Mouse (Mus musculus) layer of hippocampus, adult 2 months (tissue): ENCODE results near the gene Ank3. TPM values are rescaled to one million over a fixed set of nuclear protein-coding genes. Genes with fewer than 3 reads are reported as not detected.

Experiments
- DNase-seq, 2 experiments: peaks; one replicate each; pipeline ENCODE4 v3.0.0; 2022; ENCODE audit warnings: low spot score in 2 of 2
- H3K27ac ChIP-seq: fragments of 200-600 bp; 2 replicates; pipeline ENCODE4 v1.8.1; 2022
- H3K4me3 ChIP-seq: fragments of 200-600 bp; 2 replicates; pipeline ENCODE4 v1.8.1; 2022; ENCODE audit warnings: mild to moderate bottlenecking
- CTCF ChIP-seq: fragments of 200-600 bp; conservative IDR thresholded peaks from 2 replicates; pipeline ENCODE4 v1.8.1; 2022; ENCODE audit warnings: antibody characterized with exemption, mild to moderate bottlenecking, moderate library complexity
- total RNA-seq, 2 experiments: library from RNA; stranded (reverse); gene quantifications; 2 replicates each; pipeline ENCODE4 v1.2.3; 2021

The Ank3 gene
- total RNA-seq, 2 experiments from 2014 or later: 474 to 477 TPM

- Histone ChIP-seq H3K27ac (no peak overlapping the region), H3K4me3 (no peak overlapping the region)
- DNase-seq: no peak
- no peak for TF ChIP-seq CTCF
Measured at GRCm38 (mm10) chr10:69430138-69430537, 31.6 kb downstream of the Ank3 start.

- no peak for DNase-seq
- no peak for TF ChIP-seq CTCF
- Histone ChIP-seq H3K27ac (no peak overlapping the region), H3K4me3 (no peak overlapping the region)
Measured at GRCm38 (mm10) chr10:69431101-69431500, 32.5 kb downstream of the Ank3 start.

- no peak overlapping the region for H3K27ac ChIP-seq
- no peak overlapping the region for H3K4me3 ChIP-seq
- DNase-seq: no peak
- TF ChIP-seq CTCF: no peak
Measured at GRCm38 (mm10) chr10:69435213-69435612, 36.6 kb downstream of the Ank3 start.

GRCm38 (mm10) chr10:69439449-69439848 lies 40.9 kb downstream of the Ank3 start:
- no peak for TF ChIP-seq CTCF
- Histone ChIP-seq H3K27ac (no peak overlapping the region), H3K4me3 (no peak overlapping the region)
- DNase-seq: no peak

GRCm38 (mm10) chr10:69444546-69444945 lies 46.0 kb downstream of the Ank3 start:
- H3K27ac ChIP-seq: no peak overlapping the region
- no peak for TF ChIP-seq CTCF
- DNase-seq: no peak
- no peak overlapping the region for H3K4me3 ChIP-seq

GRCm38 (mm10) chr10:69445951-69446350 lies 47.4 kb downstream of the Ank3 start:
- Histone ChIP-seq H3K27ac (no peak overlapping the region), H3K4me3 (no peak overlapping the region)
- TF ChIP-seq CTCF: no peak
- no peak for DNase-seq

GRCm38 (mm10) chr10:69446566-69446965 lies 48.0 kb downstream of the Ank3 start:
- Histone ChIP-seq H3K27ac (no peak overlapping the region), H3K4me3 (no peak overlapping the region)
- TF ChIP-seq CTCF: no peak
- no peak for DNase-seq

GRCm38 (mm10) chr10:69447308-69447707 lies 48.7 kb downstream of the Ank3 start:
- no peak for TF ChIP-seq CTCF
- no peak for DNase-seq
- no peak overlapping the region for H3K27ac ChIP-seq
- H3K4me3 ChIP-seq: no peak overlapping the region

- no peak for TF ChIP-seq CTCF
- no peak for DNase-seq
- Histone ChIP-seq H3K4me3 (no peak overlapping the region), H3K27ac (no peak overlapping the region)
Measured at GRCm38 (mm10) chr10:69448174-69448573, 49.6 kb downstream of the Ank3 start.

GRCm38 (mm10) chr10:69451006-69451405 lies 52.4 kb downstream of the Ank3 start:
- Histone ChIP-seq H3K27ac (no peak overlapping the region), H3K4me3 (no peak overlapping the region)
- TF ChIP-seq CTCF: no peak
- DNase-seq: no peak

- H3K4me3 ChIP-seq: peak overlapping the region; percentile 30; the same call in 1 of the 2 replicates
- H3K27ac ChIP-seq: peak overlapping the region; percentile 43
- TF ChIP-seq CTCF: peak; percentile 79
- peak; percentile 65 to 76 for DNase-seq
Measured at GRCm38 (mm10) chr10:69452180-69452977, 53.8 kb downstream of the Ank3 start.

- no peak overlapping the region for H3K27ac ChIP-seq
- H3K4me3 ChIP-seq: no peak overlapping the region
- no peak for DNase-seq
- TF ChIP-seq CTCF: no peak
Measured at GRCm38 (mm10) chr10:69453531-69453930, 55.0 kb downstream of the Ank3 start.

GRCm38 (mm10) chr10:69454480-69454879 lies 55.9 kb downstream of the Ank3 start:
- Histone ChIP-seq H3K27ac (no peak overlapping the region), H3K4me3 (no peak overlapping the region)
- no peak for DNase-seq
- peak; percentile 45 for TF ChIP-seq CTCF

GRCm38 (mm10) chr10:69464826-69465225 lies 66.3 kb downstream of the Ank3 start:
- Histone ChIP-seq H3K27ac (peak overlapping the region; percentile 93), H3K4me3 (no peak overlapping the region)
- TF ChIP-seq CTCF: no peak
- no peak for DNase-seq
